Mouse (Mus musculus): Measurements from ENCODE around the gene Tdgf1. TPM values are rescaled to one million over a fixed set of nuclear protein-coding genes. Genes with fewer than 3 reads are reported as not detected.

Tdgf1 gene
- total and polyA plus RNA-seq, 3 experiments: not detected

DNA sequence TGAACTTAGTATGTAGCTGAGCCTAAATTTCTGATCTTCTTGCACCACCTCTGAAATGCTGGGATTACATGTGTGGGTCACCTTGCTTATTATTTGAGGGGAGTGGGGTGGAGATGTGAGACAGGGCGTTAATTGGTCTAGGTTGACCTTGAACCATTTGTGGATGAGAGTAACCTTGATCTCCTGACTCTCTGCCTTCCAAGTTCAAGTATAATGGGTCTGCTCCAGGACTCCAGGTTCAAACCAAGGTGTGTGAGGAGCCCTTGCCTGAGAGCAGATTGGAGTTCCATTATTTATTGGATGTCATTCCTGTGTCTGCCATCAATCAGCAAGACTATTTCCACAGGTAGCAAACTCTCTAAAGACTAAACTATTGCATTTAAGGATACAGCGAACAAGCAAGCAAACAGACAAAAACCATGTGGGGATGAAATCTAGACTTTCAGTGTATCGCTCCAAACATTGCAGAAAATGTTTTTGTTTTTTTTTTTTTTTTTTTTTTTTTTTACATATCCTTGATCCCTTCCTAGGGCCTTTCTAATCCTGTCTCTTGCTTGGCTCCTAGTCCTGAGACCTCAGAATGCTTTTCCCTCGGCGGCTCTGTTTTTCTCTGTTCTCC, 7.1 kb upstream of the Tdgf1 start:
- Histone ChIP-seq H3K9ac (ENCODE audit: insufficient read depth, low read depth) (no peak overlapping the region), H3K79me2 (replicated peaks; ENCODE audit: control insufficient read depth, extremely low read depth, insufficient read depth, poor library complexity, severe bottlenecking) (no peaks in the 10 kb centered on the region), H3K4me3 (replicated peaks in 1 of 3; ENCODE audit: low read depth in 2 of 3, low read length in 2 of 3, poor library complexity in 1 of 3) (no peak overlapping the region), H3K9me3 (replicated peaks; ENCODE audit: low read length) (peaks cover 2% of the 10 kb centered on the region), H3K4me1 (ENCODE audit: control insufficient read depth in 1 of 2, insufficient read depth in 2 of 2) (no peaks in the 10 kb centered on the region), H3K4me2 (ENCODE audit: insufficient read depth, low read depth, poor library complexity, severe bottlenecking) (no peak overlapping the region), H3K27me3 (replicated peaks) (no peaks in the 10 kb centered on the region), H3K27ac (ENCODE audit: insufficient read depth, low read depth) (no peak overlapping the region), H3K36me3 (replicated peaks in 1 of 2; ENCODE audit: control insufficient read depth in 1 of 2, insufficient read depth in 1 of 2, low read length in 1 of 2) (no peaks in the 10 kb centered on the region)
- dilution Hi-C loops (cut with MboI; ENCODE audit: extremely low pct_ligation_motif_present, extremely low pct_unique_long_range_greater_than_20kb, low sequenced_read_pairs) (no loop called here), in situ Hi-C loops (cut with MboI; ENCODE audit: low pct_ligation_motif_present, low pct_unique_long_range_greater_than_20kb, low sequenced_read_pairs) (no loop called here)
- TF ChIP-seq ZNF384 (IDR thresholded peaks at IDR 0.05; ENCODE audit: low read depth, low read length) (0 out of 2 replicates have a peak, but pooled peaks have one; percentile 26), E2F4 (IDR thresholded peaks at IDR 0.05; ENCODE audit: insufficient replicate concordance, low read depth, low read length) (no peak), PAX5 (IDR thresholded peaks at IDR 0.05; ENCODE audit: low read length) (no peak), MXI1 (IDR thresholded peaks at IDR 0.05; ENCODE audit: low read depth, low read length) (no peak), TCF12 (IDR thresholded peaks at IDR 0.05; ENCODE audit: low read depth, low read length) (no peak), USF2 (conservative IDR thresholded peaks at IDR 0.05; ENCODE audit: low read depth, low read length) (no peak)
- no peak for DNase-seq (ENCODE audit: extremely low read depth)

DNA sequence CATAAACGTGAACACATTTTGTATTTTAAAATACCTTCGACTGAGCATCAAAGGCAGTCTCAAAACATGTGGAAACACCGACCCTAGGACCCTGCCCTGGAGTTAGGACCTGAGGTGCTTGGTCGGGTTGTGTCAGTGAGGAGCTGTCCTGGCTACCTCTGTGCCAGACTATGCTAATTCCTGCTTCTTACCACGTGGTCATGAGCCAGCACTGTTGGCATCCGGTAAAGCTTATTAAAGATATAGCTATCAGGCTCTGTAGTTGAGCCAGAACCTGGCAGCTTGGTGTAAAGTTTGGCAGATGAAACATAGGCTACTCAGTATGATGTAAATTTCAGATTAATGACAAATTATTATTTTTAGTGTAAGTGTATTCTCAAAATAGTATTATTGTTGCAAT, 6.4 kb upstream of the Tdgf1 start:
- Histone ChIP-seq H3K4me2 (ENCODE audit: insufficient read depth, low read depth, poor library complexity, severe bottlenecking) (no peak overlapping the region), H3K4me3 (replicated peaks in 1 of 3; ENCODE audit: low read depth in 2 of 3, low read length in 2 of 3, poor library complexity in 1 of 3) (no peak overlapping the region), H3K9ac (ENCODE audit: insufficient read depth, low read depth) (no peak overlapping the region), H3K27me3 (replicated peaks) (no peaks in the 10 kb centered on the region), H3K36me3 (replicated peaks in 1 of 2; ENCODE audit: control insufficient read depth in 1 of 2, insufficient read depth in 1 of 2, low read length in 1 of 2) (no peaks in the 10 kb centered on the region), H3K27ac (ENCODE audit: insufficient read depth, low read depth) (no peak overlapping the region), H3K9me3 (replicated peaks; ENCODE audit: low read length) (peaks cover 2% of the 10 kb centered on the region), H3K4me1 (ENCODE audit: control insufficient read depth in 1 of 2, insufficient read depth in 2 of 2) (no peaks in the 10 kb centered on the region), H3K79me2 (replicated peaks; ENCODE audit: control insufficient read depth, extremely low read depth, insufficient read depth, poor library complexity, severe bottlenecking) (no peaks in the 10 kb centered on the region)
- dilution Hi-C loops (cut with MboI; ENCODE audit: extremely low pct_ligation_motif_present, extremely low pct_unique_long_range_greater_than_20kb, low sequenced_read_pairs): no loop called here
- DNase-seq (ENCODE audit: extremely low read depth): no peak
- in situ Hi-C loops (cut with MboI; ENCODE audit: low pct_ligation_motif_present, low pct_unique_long_range_greater_than_20kb, low sequenced_read_pairs): no loop called here
- TF ChIP-seq TCF12 (IDR thresholded peaks at IDR 0.05; ENCODE audit: low read depth, low read length): no peak
- no peak for TF ChIP-seq ZC3H11A (IDR thresholded peaks at IDR 0.05; ENCODE audit: low read depth, low read length)
- TF ChIP-seq JUND (conservative IDR thresholded peaks at IDR 0.05; ENCODE audit: low read depth, low read length): no peak
- no peak for TF ChIP-seq POLR2AphosphoS2 (IDR thresholded peaks at IDR 0.05; ENCODE audit: low read depth, low read length)
- TF ChIP-seq GABPA (IDR thresholded peaks at IDR 0.05; ENCODE audit: insufficient replicate concordance, low read depth, low read length): no peak
- TF ChIP-seq MEF2A (IDR thresholded peaks at IDR 0.05; ENCODE audit: borderline replicate concordance, low read depth, low read length): no peak
- TF ChIP-seq ZNF384 (IDR thresholded peaks at IDR 0.05; ENCODE audit: low read depth, low read length): no peak
- no peak for TF ChIP-seq SMC3 (IDR thresholded peaks at IDR 0.05; ENCODE audit: low read depth, low read length)
- TF ChIP-seq CHD1 (IDR thresholded peaks at IDR 0.05; ENCODE audit: low read depth, low read length): no peak
- no peak for TF ChIP-seq ETS1 (conservative IDR thresholded peaks at IDR 0.05; ENCODE audit: low read depth, low read length)
- TF ChIP-seq RCOR1 (conservative IDR thresholded peaks at IDR 0.05; ENCODE audit: low read depth, low read length): no peak
- no peak for TF ChIP-seq USF2 (conservative IDR thresholded peaks at IDR 0.05; ENCODE audit: low read depth, low read length)

All from CH12.LX (cell line).